Mouse (Mus musculus): Measurements from ENCODE around the gene Zfp512b. TPM values are rescaled to one million over a fixed set of nuclear protein-coding genes. Genes with fewer than 3 reads are reported as not detected.

Gene Zfp512b
- polyA plus RNA-seq (2015; fragmentation: Nextera tagmentation; extraction: Ambion mirVana) = 25.3 and 28.5 TPM in 2 replicates

GRCm38 (mm10) chr2:181592231-181593041 is at the start of gene Zfp512b:
Zfp512b (minus strand) TSS chr2:181592803.
- Histone ChIP-seq H3K4me3 (peak within 1 kb of the TSS; percentile 97), H3K36me3 (peaks cover 34% of the 10 kb centered on the region), H3K9ac (peak within 1 kb of the TSS; percentile 98), H3K27ac (replicated peaks) (peak within 1 kb of the TSS; percentile 74), H3K4me1 (peaks cover 24% of the 10 kb centered on the region), H3K27me3 (replicated peaks) (no peaks in the 10 kb centered on the region), H3K4me2 (peak within 1 kb of the TSS; percentile 88), H3K9me3 (no peaks in the 10 kb centered on the region)
- ATAC-seq (ENCODE audit: extremely low read depth, insufficient number of reproducible peaks, low FRiP score, low TSS enrichment) = peak; percentile 52
- WGBS = under 1% methylated on average over 76 of the region's 97 CpGs

- no peak overlapping the region for H3K27ac ChIP-seq (replicated peaks)
- peaks cover 89% of the 10 kb centered on the region for H3K36me3 ChIP-seq
- 83% methylated on average over 3 of the region's 3 CpGs for WGBS
- no peak for ATAC-seq (ENCODE audit: extremely low read depth, insufficient number of reproducible peaks, low FRiP score, low TSS enrichment)
- H3K4me1 ChIP-seq = no peaks in the 10 kb centered on the region
- H3K9me3 ChIP-seq = no peaks in the 10 kb centered on the region
- H3K4me3 ChIP-seq = no peak overlapping the region
- H3K4me2 ChIP-seq = no peak overlapping the region
- H3K27me3 ChIP-seq (replicated peaks) = no peaks in the 10 kb centered on the region
- no peak overlapping the region for H3K9ac ChIP-seq
Observed at GRCm38 (mm10) chr2:181635865-181636264, 43.3 kb upstream of the Zfp512b start.

- Histone ChIP-seq H3K36me3 (peaks cover 81% of the 10 kb centered on the region), H3K4me3 (no peak overlapping the region), H3K9me3 (no peaks in the 10 kb centered on the region), H3K4me1 (no peaks in the 10 kb centered on the region), H3K9ac (no peak overlapping the region), H3K27me3 (replicated peaks) (no peaks in the 10 kb centered on the region), H3K27ac (replicated peaks) (no peak overlapping the region), H3K4me2 (no peak overlapping the region)
- WGBS = 94% methylated on average over 6 of the region's 6 CpGs
- ATAC-seq (ENCODE audit: extremely low read depth, insufficient number of reproducible peaks, low FRiP score, low TSS enrichment) = no peak
Observed at GRCm38 (mm10) chr2:181632624-181633023, 40.0 kb upstream of the Zfp512b start.

GRCm38 (mm10) chr2:181628471-181628870 is 35.9 kb upstream of the Zfp512b start:
- H3K36me3 ChIP-seq = peaks cover 76% of the 10 kb centered on the region
- H3K4me1 ChIP-seq = no peaks in the 10 kb centered on the region
- H3K9me3 ChIP-seq = no peaks in the 10 kb centered on the region
- no peak for ATAC-seq (ENCODE audit: extremely low read depth, insufficient number of reproducible peaks, low FRiP score, low TSS enrichment)
- H3K27ac ChIP-seq (replicated peaks) = no peak overlapping the region
- no peaks in the 10 kb centered on the region for H3K27me3 ChIP-seq (replicated peaks)
- no peak overlapping the region for H3K4me3 ChIP-seq
- no peak overlapping the region for H3K9ac ChIP-seq
- H3K4me2 ChIP-seq = no peak overlapping the region

- no peak for ATAC-seq (ENCODE audit: extremely low read depth, insufficient number of reproducible peaks, low FRiP score, low TSS enrichment)
- Histone ChIP-seq H3K4me3 (no peak overlapping the region), H3K4me1 (no peaks in the 10 kb centered on the region), H3K27ac (replicated peaks) (no peak overlapping the region), H3K9ac (no peak overlapping the region), H3K36me3 (peaks cover 82% of the 10 kb centered on the region), H3K9me3 (no peaks in the 10 kb centered on the region), H3K4me2 (no peak overlapping the region), H3K27me3 (replicated peaks) (no peaks in the 10 kb centered on the region)
Observed at GRCm38 (mm10) chr2:181623401-181623800, 30.8 kb upstream of the Zfp512b start.

- Histone ChIP-seq H3K36me3 (peaks cover 78% of the 10 kb centered on the region), H3K9me3 (no peaks in the 10 kb centered on the region), H3K27ac (replicated peaks) (no peak overlapping the region), H3K27me3 (replicated peaks) (no peaks in the 10 kb centered on the region), H3K4me3 (no peak overlapping the region), H3K9ac (no peak overlapping the region), H3K4me1 (no peaks in the 10 kb centered on the region), H3K4me2 (no peak overlapping the region)
- ATAC-seq (ENCODE audit: extremely low read depth, insufficient number of reproducible peaks, low FRiP score, low TSS enrichment) = no peak
- WGBS = 81% methylated on average over 5 of the region's 5 CpGs
Observed at GRCm38 (mm10) chr2:181618761-181619495, 26.3 kb upstream of the Zfp512b start.

- 64% methylated on average over 4 of the region's 4 CpGs for WGBS
- peak overlapping the region; percentile 89; the same call in 1 of the 2 replicates for H3K9ac ChIP-seq
Observed at GRCm38 (mm10) chr2:181602367-181602766, 9.8 kb upstream of the Zfp512b start.

GRCm38 (mm10) chr2:181601751-181602145 is 9.1 kb upstream of the Zfp512b start:
- WGBS = 24% methylated on average over 10 of the region's 10 CpGs
- Histone ChIP-seq H3K9ac (peak overlapping the region; percentile 89), H3K9me3 (no peaks in the 10 kb centered on the region), H3K4me3 (peak overlapping the region; percentile 71), H3K27me3 (replicated peaks) (peaks cover 4% of the 10 kb centered on the region; the same call in 1 of the 2 replicates), H3K36me3 (peaks cover 3% of the 10 kb centered on the region; the same call in 1 of the 2 replicates), H3K27ac (replicated peaks) (peak overlapping the region; percentile 70), H3K4me2 (peak overlapping the region; percentile 88), H3K4me1 (peaks cover 35% of the 10 kb centered on the region)
- ATAC-seq (ENCODE audit: extremely low read depth, insufficient number of reproducible peaks, low FRiP score, low TSS enrichment) = no peak

More at GRCm38 (mm10) chr2:181602367-181602766, 9.8 kb upstream of the Zfp512b start:
- Histone ChIP-seq H3K4me3 (peak overlapping the region; percentile 71), H3K4me2 (peak overlapping the region; percentile 88), H3K4me1 (peaks cover 35% of the 10 kb centered on the region), H3K27me3 (replicated peaks) (peaks cover 4% of the 10 kb centered on the region; the same call in 1 of the 2 replicates), H3K9me3 (no peaks in the 10 kb centered on the region), H3K36me3 (peaks cover 4% of the 10 kb centered on the region; the same call in 1 of the 2 replicates), H3K27ac (replicated peaks) (no peak overlapping the region)
- ATAC-seq (ENCODE audit: extremely low read depth, insufficient number of reproducible peaks, low FRiP score, low TSS enrichment) = no peak

- Histone ChIP-seq H3K9ac (peak overlapping the region; percentile 89), H3K4me3 (peak overlapping the region; percentile 71), H3K9me3 (no peaks in the 10 kb centered on the region), H3K36me3 (peaks cover 3% of the 10 kb centered on the region; the same call in 1 of the 2 replicates), H3K27ac (replicated peaks) (peak overlapping the region; percentile 70), H3K27me3 (replicated peaks) (peaks cover 4% of the 10 kb centered on the region; the same call in 1 of the 2 replicates), H3K4me1 (peaks cover 35% of the 10 kb centered on the region), H3K4me2 (peak overlapping the region; percentile 88)
- ATAC-seq (ENCODE audit: extremely low read depth, insufficient number of reproducible peaks, low FRiP score, low TSS enrichment) = peak; percentile 89
- WGBS = under 1% methylated on average over 57 of the region's 57 CpGs
Observed at GRCm38 (mm10) chr2:181600828-181601750, 8.5 kb upstream of the Zfp512b start.

- H3K27me3 ChIP-seq (replicated peaks) = peaks cover 4% of the 10 kb centered on the region; the same call in 1 of the 2 replicates
- no peaks in the 10 kb centered on the region for H3K36me3 ChIP-seq
- H3K4me2 ChIP-seq = peak overlapping the region; percentile 88
- peak overlapping the region; percentile 71 for H3K4me3 ChIP-seq
- H3K9ac ChIP-seq = peak overlapping the region; percentile 89
- H3K27ac ChIP-seq (replicated peaks) = peak overlapping the region; percentile 60; the same call in 1 of the 2 replicates
- WGBS = 63% methylated on average over 6 of the region's 6 CpGs
- peaks cover 35% of the 10 kb centered on the region for H3K4me1 ChIP-seq
- no peaks in the 10 kb centered on the region for H3K9me3 ChIP-seq
- ATAC-seq (ENCODE audit: extremely low read depth, insufficient number of reproducible peaks, low FRiP score, low TSS enrichment) = no peak
Observed at GRCm38 (mm10) chr2:181600226-181600758, 7.7 kb upstream of the Zfp512b start.
